Mouse (Mus musculus) olfactory bulb, adult 2 months (tissue): ENCODE results near the gene Sf3a3.

Source experiments
- CTCF ChIP-seq: fragments of 200-500 bp; IDR thresholded peaks from 2 replicates; pipeline ENCODE4 v1.5.1; 2012; ENCODE audit warnings: low read depth, mild to moderate bottlenecking, low read length, moderate library complexity; ENCODE audit not compliant: insufficient read depth
- POLR2A ChIP-seq: fragments of 200-500 bp; IDR thresholded peaks from 2 replicates; pipeline ENCODE4 v1.6.1; 2012; ENCODE audit warnings: mild to moderate bottlenecking, low read depth, low read length, moderate library complexity; ENCODE audit not compliant: insufficient read depth

DNA sequence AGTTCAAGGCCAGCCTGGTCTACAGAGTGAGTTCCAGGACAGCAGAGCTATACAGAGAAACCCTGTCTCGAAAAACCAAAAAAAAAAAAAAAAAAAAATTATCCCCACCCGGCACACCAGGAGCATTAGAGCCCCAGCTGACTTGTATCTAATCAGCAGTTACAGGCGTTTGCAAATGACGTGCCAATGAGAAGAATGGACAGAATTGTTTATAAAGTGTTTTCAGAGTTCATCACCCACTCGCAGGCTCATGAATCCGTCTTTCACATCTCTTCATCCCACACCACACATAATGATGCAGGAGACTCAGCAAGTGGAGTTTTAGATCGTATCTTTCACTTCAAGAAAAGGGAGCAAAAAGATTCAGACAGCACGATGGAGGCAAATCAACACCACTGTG, 29.1 kb upstream of the Sf3a3 start:
- no peak for TF ChIP-seq POLR2A
- TF ChIP-seq CTCF = no peak
